Mouse (Mus musculus) urinary bladder, postnatal 25 days (tissue): ENCODE measurements around the gene Mecom.

Experiments used
- DNase-seq: peaks from one replicate; pipeline ENCODE4 v3.0.0; 2022; ENCODE audit warnings: low spot score

Mecom gene

GRCm38 (mm10) chr3:30207431-30207830 is 340.4 kb downstream of the Mecom start:
- no peak for DNase-seq

- no peak for DNase-seq
These were observed 341.7 kb downstream of the Mecom start for GRCm38 (mm10) chr3:30206123-30206522.

DNA sequence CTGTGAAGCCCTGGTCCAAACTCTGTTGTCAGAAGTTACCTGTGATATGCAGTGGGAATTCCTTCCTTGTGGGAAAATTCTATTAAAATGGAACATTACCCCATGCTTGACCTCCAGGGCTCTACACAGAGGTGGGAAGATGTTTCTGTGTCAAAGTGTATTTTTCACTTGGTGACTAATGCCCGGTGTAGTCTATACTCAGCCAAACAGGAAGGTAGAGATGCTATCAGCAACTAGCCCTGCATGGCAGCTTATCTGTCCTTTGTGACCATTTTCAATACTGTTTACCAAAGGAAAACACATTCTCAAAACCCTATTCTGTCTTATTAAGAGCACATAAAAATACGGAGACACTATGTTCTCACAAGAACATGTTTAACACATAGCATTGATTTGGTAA is 344.0 kb downstream of the Mecom start:
- no peak for DNase-seq

DNA sequence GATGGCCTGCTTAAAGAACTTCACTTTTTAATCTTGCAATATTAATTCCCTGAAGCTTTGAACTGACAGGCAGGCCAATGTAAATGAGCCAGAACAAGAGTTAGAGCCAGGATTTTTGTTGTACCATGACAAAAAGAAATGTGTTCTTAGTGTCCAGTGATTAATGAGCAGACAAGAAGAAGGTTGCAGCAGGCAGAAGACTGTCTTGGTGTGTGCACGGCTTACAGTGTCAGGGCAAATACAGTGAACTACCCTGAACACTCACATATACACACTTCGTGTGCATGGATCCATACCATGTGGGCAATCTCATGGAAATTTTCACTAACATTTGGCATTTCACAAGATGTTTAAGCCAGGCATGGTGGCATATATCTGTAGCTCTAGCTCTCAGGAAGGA is 349.0 kb downstream of the Mecom start:
- no peak for DNase-seq

GRCm38 (mm10) chr3:30198227-30198626 is 349.6 kb downstream of the Mecom start:
- no peak for DNase-seq

DNA sequence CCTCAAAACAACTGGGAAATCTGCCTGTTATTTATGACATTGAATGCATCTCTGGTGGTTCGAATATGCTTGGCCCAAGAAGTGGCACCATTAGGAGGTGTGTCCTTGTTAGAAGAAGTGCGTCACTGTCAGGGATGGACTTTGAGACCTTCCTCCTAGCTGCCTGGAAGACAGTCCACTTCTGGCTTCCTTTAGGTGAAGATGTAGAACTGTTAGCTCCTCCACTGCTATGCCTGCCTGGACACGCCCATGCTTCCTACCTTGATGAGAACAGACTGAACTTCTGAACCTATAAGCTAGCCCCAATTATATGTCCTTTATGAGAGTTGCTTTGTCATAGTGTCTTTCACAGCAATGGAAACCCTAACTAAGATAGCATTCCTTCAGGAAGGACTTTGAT is 352.6 kb downstream of the Mecom start:
- no peak for DNase-seq

GRCm38 (mm10) chr3:30192294-30193007 is 355.4 kb downstream of the Mecom start:
- no peak for DNase-seq

GRCm38 (mm10) chr3:30189325-30189724 is 358.5 kb downstream of the Mecom start:
- DNase-seq: no peak

DNA sequence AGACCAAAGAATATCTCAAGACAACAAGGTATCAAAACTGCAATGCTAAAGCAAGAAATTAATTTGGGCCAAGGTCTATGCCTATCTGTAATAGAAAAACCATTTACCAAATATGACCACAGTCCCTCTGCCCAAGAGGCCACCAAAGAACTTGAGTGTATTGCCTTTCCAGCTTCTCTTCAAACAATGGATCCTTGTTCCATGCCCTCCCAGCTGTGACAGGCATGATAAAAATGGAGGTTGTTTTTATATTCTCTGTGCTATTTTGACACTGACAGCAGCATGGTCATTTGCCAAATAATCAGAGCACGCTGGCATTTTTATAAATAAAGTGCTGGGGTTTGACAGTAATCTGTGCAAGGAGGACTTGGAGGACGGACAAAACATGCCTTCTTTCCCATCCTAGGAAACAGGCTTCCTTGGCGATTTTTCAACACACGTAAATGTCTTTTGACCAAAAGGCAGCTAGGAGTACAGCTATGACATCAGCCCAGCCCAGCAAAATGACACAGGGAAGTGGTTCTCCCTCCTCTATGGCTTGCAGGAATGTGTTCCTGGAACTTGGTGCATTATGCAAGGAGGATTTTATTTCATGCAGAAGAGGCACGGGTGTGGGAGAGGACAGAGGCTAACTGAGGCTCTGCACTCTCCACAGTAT is 359.9 kb downstream of the Mecom start:
- no peak for DNase-seq

GRCm38 (mm10) chr3:30181807-30182481 is 365.9 kb downstream of the Mecom start:
- no peak for DNase-seq

- no peak for DNase-seq
These were observed 371.2 kb downstream of the Mecom start for GRCm38 (mm10) chr3:30176615-30177014.

GRCm38 (mm10) chr3:30173812-30174211 is 374.0 kb downstream of the Mecom start:
- DNase-seq: no peak

- DNase-seq: no peak
These were observed 379.2 kb downstream of the Mecom start for GRCm38 (mm10) chr3:30168396-30169186.

- DNase-seq: no peak
These were observed 380.8 kb downstream of the Mecom start for GRCm38 (mm10) chr3:30167027-30167426.

DNA sequence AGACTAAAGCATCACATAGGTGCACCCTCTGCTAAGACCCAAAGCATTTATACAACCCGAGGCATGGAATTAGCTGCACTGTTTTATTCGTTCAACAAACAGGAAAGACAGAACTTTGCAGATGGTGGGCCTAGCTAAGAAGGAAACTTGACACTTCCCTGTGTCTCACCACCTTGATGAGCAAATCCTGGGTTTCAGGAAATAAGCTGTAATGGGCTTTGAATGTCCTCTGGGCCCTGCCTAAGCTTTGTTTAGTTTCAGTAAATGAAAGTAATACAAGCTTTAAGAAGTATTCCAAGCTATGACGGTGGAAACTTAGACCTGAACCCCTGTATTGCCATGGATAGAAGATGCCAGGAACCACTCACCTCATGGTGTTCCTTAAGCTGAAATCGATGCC is 383.0 kb downstream of the Mecom start:
- no peak for DNase-seq

DNA sequence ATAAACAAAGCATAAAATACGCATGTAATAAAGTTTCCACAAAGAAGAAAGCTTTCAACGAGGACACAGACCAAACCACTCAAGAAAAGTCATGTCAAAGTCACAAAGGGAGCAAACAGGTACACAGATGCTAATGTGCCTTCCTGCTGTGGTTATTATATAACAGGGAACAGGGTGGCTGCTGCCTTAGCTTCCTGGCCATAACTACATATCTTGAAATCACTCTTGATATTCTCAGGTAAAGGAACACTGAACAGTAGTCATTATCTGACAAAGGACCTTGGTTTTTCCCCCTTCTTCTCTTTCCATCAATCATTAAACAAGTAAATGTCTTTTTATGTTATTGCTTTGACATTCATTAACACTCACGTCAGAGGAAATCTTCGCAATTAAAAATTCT is 384.4 kb downstream of the Mecom start:
- no peak for DNase-seq

DNA sequence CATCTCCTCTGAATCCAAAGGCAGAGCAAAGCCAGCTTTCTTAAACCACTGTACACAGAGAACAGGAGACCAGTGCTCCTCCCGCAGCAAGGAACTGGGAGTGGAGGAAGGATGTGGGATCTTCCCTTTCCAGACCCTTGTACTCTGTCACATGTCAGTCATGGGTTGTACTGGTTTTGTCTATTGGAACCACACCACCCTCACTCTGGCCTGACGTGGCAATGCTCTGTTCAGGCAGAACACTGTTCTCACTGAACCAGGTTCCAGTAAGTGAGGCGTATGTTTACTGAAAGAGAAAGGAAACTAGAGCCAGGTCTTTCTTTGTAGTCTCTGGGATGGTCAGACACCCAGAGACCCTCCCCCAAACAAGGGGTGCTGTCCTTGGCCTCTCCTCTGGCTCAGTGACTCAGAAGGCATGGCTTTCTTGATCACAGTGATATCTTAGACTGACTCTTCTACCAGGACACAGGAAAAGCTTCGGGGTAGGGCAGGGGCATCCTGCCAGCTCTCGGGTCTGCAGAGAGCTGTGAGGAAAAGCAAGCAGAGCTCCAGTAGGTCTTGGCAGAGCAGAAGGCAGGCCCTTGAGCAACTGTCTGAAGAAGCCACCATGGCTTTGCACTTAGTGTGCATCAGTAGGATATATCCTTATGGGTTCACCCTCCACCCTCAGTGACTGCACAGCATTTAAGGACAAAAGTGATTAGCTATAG is 386.7 kb downstream of the Mecom start:
- DNase-seq: no peak

DNA sequence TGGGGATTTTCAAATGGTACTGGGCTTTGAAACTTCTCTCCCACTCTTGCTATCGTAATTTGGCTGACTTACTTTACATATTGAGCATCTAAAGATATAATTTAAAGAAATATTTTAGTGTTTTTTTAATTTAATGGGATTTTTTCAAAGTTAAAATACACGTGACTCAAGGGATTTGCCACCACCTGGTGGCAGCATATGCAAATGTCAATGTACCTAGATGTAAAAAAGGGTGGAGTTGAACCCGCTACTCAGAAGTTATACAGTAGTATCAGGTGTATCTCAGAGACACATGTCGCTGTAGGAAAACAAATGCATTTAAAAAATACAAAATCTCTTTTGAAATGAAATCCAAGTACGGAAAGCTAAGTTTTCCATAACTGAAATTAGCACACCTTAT is 387.5 kb downstream of the Mecom start:
- no peak for DNase-seq

- no peak for DNase-seq
These were observed 390.6 kb downstream of the Mecom start for GRCm38 (mm10) chr3:30157128-30157670.

DNA sequence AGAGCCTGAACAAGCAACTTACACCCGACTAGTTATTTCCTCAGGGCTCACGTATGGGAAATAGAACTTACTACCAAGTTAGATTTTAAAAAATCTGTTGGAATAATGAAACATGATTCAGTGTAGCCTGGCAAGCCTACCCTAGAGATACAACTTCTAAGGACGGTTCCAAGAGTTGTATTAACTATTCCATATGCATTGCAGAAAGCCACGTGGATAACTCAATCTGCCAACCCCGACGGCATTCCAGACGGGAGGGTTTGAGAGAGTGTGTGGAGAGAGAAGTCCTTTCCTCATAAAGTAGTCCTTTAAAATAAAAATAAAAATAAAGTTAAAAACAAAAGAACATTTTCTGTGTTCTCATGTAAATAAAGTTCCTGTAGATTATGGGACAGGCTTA is 393.4 kb downstream of the Mecom start:
- no peak for DNase-seq

DNA sequence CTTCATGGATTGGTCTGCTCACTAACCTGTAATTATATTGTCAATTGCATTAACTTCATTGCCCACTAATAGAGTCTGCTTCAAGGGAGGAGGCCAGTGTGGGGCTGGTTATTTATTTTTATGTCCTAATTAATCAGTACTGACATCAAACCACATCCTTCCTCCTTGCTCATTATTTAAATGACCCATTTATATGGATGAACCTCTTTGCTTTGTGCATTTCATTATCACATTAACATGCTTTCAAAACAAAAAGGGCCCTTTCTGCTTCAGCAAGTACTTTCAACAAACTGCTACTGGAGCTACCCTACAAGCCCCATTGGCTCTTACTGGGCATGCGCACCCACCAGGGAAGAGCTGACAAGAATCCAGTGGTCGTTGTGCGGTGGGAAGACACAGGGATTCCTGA is 393.9 kb downstream of the Mecom start:
- DNase-seq: no peak

- no peak for DNase-seq
These were observed 397.7 kb downstream of the Mecom start for GRCm38 (mm10) chr3:30150071-30150470.
